Mouse (Mus musculus) heart, adult 11 months (tissue): Measurements from ENCODE around the gene Acsl5.

Experiments used
- DNase-seq: peaks from one replicate; pipeline ENCODE4 v3.0.0; 2022

Acsl5 gene

DNA sequence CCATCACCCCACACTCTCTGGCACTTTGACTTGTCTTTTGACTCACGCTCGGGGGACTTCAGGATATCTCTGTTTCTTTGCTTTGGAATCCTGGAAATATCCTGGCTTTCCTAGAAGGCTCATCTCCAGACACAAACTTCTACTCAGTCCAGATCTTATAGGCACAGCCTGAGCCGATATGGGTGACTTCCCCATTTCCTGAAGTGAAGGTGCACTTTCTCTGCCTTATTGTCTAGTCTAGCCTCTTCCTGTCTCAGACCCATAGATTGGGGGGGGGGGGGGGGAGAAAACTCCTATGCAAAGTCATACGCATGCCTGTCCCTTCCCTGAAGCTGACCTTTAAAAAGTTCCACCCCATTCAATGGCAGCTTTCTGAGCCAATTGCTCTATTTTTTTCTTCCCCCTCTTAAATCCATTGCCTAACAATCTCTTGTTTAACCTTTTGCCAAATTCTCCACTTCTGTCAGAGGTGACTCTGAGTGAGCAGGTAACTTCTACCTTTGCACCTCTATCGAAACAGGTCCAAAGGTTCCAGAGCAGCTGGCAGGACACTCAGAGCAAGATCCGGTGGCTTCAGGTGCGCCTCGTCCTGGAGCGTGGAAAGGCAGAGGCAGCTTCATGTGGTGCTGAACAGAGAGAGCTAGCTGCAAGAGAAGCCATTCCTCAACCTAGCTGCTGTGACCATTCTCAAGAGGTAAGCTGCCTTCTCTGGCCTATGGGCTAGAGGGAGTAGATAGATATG is at the start of gene Acsl5:
Acsl5 (plus strand) TSS at position 556 of the 742 bp plus-strand sequence.
- peak; percentile 44 for DNase-seq

DNA sequence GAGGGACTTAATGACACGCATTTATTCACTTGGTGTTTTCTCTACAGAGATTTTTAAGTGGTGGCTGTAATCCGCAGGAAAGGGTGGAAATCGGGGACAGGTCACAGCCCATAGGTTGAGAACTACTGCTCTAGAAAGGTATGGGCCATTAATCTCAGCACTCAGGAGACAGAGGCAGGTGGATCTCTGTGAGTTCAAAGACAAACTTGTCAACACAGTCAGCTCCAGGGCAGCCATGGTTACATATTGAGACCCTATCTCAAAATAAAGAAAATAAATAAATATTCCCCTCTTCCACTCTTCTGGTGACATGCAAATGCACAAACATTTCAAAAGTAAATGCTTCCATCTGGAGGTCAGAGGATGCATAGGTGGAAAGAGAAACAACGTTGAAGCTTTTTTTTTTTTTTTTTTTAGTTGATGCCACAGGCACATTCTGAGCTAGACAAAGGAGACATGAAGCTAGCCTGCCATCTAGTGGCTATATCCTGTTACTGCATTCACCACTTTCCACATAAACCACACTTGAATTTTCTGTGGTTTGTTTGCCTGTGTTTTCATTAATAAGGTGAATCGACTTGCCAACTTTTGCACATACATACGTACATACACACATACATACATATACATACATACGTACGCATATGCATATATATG is 45.1 kb upstream of the Acsl5 start:
- no peak for DNase-seq

DNA sequence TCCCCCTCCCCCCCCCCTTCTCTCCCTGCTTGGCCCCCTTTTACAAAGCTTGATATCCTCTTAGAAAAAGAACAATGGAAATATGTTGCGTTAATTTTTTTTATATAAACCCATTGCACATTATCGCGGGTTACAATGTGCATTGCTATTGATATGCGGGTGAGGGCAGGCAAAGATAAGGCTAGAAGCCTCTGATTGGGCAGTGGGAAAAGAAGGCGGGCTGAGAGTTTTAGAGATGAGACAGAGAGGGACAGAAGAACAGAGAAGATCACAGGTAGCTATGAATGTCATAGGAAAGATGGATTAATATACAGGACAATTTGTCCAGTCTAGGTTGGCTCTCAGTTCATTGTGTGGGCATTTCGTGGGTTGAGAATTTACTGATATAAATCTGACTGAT is 44.5 kb upstream of the Acsl5 start:
- DNase-seq, result no peak

DNA sequence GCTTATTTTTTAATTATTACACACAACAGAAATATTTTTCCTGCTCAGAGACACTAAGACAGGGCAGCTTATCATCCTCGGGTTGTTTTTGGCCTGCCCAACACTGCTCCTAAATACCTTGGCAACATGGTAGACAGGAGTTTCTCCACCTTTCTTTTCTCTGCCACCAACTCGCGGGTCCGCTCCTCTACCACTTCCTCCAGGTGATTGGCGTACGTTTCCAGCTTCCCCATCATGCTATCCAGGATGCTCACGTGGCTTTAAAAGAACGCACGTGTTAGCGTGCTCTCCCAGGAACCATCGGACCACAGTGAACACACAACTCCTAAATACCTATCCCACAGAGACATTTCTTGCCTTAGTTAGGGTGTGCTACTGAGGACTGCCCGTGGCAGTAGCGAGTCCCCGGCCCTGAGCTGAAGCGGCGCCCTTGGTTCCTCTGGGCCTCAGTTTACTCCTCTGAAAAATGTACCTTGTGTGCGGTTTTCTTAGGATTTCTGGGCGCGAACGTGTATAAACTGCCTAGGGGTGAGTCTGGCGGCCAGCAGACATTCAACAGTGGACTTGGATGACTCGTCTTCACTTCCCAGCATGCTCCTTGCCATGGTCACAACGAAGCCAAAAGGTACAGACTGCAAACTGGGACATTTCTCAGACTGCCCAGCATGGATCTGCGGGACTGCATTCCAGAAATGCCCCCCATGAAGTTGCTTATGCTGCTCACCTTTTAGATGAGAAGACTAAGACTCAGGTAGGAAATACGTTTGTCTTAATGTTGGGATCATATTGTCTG is 43.8 kb upstream of the Acsl5 start:
- no peak for DNase-seq

DNA sequence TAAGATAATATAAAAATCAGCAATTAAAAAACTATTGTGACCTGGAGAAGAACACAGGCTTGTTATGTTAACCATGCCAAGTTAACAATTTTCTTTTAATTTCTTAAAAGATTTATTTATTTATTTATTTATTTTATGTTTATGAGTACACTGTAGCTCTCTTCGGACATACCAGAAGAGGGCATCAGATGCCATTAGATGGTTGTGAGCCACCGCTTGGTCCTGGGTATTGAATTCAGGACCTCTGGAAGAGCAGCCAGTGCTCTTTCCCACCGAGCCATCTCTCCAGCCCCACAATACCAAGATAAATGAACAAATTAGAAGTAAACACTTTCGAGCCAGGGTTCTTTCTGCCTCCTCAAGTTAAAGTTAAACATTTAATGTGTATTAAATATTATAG is 43.1 kb upstream of the Acsl5 start:
- DNase-seq, result no peak

DNA sequence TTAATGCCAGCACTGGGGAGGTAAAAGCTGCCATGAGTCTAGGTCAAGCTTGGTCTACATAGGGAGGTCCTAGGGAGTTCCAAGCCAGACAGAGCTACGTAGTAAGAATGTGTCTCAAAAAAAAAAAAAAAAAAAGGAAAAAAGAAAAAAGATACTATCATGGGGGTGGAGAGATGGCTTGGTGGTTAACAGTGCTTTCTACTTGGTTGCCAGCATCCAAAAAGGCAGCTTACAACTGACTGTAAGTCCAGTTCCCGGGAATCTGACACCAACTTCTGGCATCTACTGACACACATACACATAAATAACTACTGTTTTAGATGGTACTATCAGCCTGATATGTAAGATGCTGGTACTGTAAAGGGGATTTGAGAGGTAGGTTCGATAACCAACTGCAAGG is 42.7 kb upstream of the Acsl5 start:
- no peak for DNase-seq

DNA sequence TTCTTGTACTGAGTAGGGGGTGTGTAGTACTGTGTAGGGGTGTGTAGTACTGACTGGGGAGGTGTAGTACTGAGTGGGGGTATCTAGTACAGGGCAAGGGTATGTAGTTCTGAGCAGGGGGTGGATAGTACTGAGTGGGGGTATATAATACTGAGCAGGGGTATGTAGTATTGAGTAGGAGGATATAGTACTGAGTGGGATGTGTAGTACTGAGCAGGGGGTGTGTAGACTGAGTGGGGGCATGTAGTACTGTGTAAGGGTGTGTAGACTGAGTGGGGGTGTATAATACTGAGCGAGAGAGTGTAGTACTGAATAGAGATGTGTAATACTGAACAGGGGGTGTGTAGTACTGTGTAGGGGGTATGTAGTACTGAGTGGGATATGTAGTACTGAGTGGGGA is 40.0 kb upstream of the Acsl5 start:
- DNase-seq, result no peak

DNA sequence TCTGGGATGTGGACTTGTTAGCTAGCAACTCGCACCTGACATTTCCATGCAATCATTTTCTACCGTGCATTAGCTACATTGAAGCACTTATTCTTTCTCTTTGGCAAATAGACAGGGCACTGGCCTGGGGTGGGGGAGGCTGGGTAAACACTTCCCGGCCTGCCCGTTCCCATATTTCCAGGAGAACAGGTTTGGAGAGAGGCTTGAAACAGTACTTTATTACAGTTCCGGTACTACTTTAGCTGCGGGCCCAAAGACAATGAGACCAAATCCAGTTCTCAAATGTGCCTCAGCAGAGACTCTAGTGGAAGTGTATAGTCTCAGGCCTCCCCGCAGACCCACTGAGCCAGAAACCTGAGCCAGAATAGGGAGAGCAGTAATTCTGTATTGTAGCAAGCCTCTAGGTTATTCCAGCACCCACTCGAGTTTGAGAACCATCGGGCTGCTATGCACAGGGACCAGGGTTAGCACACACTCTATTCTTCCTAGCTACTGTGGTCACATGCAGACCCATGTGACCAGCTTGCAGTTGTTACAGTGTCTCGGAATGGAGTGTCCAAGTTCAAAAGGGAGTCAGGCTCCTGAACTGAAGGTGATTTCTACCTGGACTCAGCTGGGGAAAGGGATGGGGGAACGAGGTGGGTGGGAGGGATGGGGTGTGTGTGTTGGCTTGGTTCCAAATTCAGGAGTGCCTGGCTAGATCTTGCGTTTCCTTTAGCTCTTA is 38.0 kb upstream of the Acsl5 start:
- DNase-seq, result no peak

DNA sequence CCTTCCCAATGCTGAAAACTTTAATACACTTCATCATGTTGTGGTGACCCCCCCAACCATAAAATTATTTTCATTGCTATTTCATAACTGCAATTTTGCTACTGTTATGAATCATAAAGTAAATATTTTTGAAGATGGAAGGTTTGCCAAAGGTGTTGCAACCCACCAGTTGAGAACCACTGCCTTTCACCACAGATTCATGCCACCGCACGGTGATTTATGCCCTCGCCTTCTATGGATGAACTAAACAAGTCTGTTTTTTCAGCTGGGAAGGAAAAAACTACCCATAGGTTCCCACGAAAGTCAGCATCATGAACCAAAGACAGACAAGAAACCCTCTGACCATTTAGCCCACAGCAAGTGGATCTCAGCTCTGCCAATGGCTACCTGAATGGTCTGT is 34.9 kb upstream of the Acsl5 start:
- no peak for DNase-seq

DNA sequence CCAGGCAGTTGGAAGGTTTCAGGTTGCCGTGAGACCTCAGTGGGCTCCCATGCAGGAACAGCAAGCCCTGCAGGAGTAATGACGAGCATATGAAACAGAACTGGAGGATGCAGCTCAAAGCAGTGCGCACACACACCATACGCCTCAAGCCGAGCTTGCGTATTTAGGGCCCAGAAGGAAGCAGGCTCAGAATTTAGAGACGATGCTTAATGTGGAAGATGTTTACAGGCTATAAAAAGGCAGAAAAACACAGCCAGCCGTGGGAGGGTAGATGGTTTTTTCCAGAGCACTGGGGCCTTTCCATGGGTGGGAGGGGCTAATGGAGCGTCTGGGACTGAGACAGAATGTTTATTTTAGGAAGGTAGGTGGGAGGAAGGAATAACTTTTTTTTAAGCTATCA is 34.4 kb upstream of the Acsl5 start:
- DNase-seq, result no peak

DNA sequence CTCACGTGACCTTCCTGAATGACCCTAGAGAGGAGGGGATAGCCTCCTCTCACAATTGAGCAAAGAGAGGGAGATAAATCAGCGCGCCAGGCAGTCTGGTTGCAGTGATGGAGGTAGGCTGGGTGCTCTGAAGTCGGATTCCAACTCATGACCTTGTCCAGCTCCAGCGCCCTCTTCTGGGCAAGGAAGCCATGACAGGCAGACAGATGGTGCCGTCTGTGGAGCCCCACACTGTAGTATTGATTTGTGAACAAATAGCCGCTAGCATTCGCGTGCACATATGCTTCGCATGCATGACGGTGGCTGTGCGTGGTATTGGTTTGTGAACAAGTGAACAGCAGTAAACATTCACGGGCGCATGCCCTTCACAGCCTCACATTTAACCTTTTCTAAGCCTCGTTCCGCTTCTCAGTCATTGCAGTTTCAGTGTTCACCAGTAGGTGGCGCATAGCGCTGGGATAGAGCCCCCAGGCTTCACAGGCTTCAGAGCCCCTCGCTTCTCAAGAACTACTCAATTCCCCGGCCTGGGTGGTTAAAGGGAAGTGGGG is 33.5 kb upstream of the Acsl5 start:
- peak; percentile 97 for DNase-seq

DNA sequence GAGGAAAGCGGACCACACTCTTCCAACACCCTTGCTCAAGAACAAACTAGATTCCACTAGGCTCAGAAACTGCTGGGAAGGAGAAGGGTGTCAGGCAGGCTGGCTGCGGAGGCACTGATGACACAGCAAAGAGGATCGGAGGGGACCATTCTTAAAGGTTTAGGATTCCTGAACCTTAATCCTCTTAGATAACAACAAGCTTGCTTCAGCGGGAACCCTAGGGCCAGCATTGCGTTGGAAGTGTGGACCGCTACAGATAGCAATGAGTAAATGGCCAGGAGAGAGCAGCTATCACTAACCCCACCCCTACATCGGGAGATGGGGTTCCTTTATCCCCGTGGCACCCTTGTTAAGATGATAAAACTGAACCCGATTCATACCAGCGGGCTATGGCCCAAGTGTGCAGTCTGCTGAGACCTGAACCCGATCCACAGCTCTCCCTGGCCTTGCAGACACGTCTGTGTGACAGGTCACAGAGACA is 33.0 kb upstream of the Acsl5 start:
- no peak for DNase-seq

DNA sequence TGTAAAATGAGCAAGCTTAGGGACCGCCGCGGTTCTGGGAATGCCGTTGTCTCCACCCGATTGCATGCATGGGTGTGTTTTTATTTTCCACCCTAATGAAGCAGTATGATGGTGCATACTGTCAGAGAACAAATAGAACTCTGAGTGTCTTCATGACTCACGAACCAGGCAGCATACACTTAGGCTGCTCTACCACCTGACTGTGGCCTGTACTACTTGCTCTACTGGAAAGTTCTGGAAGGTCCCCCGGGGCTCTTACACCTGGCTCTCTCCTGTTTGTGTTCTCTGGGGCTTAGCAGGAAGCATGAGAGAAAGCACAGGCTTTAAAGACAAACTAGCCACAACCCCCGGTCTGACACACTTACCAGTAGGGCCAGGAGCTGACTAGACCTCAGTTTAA is 32.4 kb upstream of the Acsl5 start:
- DNase-seq, result no peak

DNA sequence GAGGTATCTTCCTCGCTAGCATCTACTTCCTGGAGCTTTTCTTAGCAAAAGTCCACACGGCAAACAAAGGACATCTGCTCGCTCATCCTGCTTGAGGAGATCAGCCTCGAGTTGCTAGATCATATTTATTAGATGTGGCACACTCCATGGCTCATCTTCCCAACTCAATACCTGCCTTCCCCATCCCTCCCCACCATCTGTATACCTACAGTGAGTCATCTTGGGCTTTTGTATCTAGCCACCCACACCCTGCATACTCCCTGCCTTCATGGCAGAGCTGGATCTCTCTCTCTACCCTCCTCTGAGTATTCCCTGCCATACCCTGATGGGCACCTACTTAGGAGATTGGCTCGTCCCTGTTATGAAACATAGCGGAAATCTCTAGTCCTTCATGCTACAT is 30.5 kb upstream of the Acsl5 start:
- DNase-seq, result no peak

DNA sequence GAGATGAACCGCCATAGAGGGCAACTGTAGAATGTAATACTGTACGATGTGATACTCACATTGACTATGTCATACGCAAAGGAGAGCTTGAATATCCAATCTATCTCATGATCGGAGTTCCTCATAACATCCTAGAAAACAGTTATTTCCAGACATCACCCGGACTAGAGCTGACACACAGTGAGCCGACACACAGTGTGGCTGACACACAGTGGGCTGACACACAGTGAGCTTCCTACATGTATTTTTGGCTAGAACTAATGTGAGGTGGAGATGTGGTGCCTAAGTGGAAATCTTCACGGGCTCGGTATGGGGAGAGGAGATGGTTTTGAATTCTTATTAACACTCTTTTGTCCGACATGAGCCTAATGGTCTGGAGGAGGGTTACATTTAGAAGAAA is 29.5 kb upstream of the Acsl5 start:
- no peak for DNase-seq

DNA sequence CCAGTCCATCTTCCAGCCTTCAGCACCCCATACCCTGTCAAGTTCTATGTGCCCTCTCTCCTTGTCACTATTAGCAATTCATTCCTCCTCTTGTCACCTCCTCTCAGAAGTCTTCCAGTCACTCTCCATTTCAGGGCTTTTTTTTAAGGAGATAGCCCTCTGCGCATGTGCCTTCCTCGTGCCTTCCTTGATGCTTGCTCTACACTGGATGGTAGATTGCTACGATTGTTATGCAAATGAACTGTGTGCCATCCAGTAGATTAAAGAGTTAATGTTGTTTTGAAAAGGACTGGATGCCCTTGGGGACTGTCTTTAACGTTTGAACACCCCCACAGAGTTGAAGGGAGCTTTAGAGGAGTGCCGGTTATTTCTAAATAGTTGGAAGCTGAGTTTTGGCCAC is 25.1 kb upstream of the Acsl5 start:
- no peak for DNase-seq

DNA sequence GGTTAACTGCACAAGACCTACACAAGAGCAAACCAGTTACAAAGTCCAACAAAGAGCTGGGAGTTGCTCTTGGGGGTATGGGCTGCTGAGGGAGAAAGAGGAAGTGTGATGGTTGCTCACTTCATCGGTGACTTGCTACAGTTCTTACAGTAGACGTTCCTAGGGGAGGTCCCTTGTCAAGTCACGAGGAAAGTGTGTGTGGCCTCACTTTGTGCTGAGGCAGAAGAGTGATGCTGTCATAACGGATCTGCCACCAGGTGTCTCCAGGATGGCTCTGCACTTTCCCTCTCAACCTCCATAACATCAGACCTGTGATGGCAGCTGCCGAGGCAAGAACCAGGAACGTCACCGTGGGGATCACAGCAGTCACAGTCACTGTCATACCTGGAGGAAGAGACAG is 24.6 kb upstream of the Acsl5 start:
- DNase-seq, result no peak

DNA sequence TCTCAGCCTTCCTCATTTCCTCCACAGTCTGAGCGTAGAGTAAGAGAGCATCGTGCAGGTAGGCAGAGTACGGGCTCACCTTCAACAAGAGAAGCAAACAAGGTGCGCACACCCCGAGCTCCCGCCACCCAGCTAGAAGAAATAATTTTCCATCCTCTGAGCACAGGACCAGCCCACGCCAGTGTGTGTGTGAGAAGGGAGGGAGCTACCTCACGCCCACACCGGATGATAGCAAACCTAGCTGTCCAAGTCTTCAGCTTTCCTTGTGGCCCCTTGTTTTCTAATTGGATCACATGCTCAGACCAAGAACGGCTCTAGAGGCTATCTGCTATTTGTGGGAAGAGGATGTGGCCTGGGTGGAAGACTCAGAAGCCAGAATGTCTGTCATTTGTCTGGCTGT is 20.7 kb upstream of the Acsl5 start:
- DNase-seq, result peak; percentile 84

DNA sequence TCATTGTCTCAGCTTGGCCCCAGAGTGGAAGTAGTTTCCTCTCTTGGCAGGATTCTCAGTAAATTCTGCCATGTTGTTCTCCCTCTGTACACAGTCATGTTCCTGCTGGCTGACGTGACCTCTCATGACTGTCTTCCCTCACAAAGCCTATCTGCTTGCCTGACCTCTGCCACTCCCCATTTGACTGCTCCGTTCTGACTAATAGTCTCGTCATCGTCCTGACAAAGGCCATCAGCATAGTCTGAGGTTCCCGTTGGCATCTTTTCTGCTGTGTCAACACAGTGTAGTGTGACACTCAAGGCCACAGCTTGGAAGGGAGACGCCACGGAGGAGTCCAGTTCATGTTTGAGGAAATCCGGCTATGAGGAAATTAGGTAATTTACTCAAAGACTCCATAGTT is 19.6 kb upstream of the Acsl5 start:
- peak; percentile 95 for DNase-seq

DNA sequence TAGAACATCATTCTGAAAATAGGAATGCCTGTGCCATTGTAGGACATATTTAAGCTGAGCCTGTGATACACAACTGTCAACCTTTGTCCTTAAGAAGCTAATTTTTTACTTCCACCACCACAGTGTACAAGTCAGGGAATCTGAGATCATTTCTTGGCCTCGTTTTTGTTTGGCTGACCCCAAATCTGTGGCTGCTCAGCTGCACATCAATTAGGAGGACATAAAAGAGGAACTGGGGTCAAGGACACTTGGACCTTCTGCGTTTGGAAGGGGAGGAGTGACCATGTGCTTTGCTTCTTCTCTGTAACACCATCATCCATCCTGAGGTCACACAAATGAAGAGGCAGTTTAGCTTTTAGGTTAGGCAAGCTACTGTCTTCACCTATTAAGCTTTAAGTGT is 15.7 kb upstream of the Acsl5 start:
- no peak for DNase-seq

DNA sequence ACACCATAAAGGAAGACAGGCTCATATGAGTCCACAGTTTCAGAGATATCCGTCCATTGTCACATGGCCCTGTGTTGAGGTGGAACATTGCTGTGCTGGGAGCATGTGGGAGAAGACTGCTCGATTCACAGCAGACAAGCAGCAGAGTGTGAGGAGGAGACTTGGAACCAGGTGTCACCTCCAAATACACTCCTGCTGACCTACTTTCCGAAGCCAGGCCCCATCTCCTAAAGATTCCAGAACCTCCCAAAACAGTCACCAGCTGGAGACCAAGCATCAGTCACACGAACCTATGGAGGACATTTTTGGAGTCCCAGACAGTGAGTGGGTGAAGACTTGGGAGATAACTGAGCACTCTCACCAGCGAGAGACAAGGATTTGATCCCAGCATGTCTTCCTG is 15.2 kb upstream of the Acsl5 start:
- DNase-seq, result no peak

DNA sequence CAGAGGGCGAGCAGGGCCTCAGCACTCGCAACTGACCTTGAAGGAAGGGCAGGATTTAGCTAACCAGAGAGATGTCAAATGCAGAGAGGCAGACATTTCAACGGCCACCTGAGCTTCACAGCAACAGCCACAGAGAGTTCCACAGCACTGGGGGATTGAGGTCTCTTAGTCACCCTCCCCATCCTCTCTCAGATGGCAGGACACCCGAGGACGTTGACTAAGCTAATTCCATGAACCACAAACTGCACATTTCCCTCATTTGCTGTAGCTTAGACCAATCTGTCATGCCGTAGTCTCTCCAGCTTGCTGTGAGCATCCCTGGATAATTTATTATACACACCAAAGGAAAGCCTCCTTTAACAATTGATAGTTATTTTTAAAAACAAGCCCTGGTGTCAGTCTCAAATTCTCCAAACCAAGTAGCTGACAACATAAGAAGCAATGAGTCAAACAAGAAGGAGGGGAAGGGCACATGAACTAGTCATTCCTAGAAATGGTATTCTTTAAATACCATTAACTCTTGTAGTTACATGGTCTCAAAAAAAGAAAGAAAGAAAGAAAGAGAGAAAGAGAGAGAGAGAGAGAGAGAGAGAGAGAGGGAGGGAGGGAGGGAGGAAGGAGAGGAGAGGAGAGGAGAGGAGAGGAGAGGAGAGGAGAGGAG is 11.8 kb upstream of the Acsl5 start:
- no peak for DNase-seq
